In the genomic region with DNA sequence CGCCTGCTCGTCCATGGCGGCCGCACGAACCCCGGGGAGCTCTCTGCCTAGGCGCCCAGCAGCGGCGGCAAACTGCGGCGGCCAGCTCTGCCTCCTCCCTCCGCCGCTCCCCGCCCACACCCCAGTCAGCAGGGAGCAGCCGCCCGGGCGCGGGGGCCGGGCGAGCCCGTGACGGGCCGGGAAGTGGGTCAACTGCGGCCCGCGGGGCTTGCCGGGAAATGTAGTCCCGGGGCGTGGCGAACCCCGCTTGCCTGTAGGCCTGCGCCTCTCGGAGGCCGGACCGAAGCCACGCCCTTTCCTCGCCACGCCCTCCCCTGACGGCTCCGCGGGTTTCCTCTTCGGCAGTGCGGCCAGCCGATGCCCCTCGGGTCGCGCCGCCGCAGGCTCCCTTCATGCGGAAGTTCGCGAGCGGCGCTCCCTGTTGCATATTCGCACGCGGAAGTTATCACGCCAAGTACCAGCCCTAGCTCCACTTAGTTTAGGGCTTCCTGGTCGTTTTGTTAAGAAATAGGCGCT, we compare ENCODE assay signal across 8 mouse cellular contexts. TPM values are rescaled to one million over a fixed set of nuclear protein-coding genes. Genes with fewer than 3 reads are reported as not detected.
A peak's percentile ranks its signal among the peaks of the same experiment; 100 is the strongest.
DNase-seq lines count a peak whose midpoint lies in the region; ATAC-seq lines count a peak whose summit lies in the region.

No protein-coding gene starts in this region.

- no peaks in the 10 kb centered on the region for H3K9me3 ChIP-seq in heart, embryonic 14.5 days (ENCODE audit: control insufficient read depth, low read length)
- H3K9me3 ChIP-seq in liver, embryonic 13.5 days (replicated peaks) = no peaks in the 10 kb centered on the region
- H3K9me3 ChIP-seq in stomach, embryonic 16.5 days (replicated peaks; ENCODE audit: control insufficient read depth, low read length) = no peaks in the 10 kb centered on the region

- peak overlapping the region; percentile 86 to 97 for H3K27ac ChIP-seq in heart, embryonic 14.5 days (replicated peaks in 1 of 2; ENCODE audit: control insufficient read depth in 1 of 2, insufficient read depth in 1 of 2, low read depth in 2 of 2, low read length in 2 of 2)
- H3K27ac ChIP-seq in liver, embryonic 13.5 days = peak overlapping the region; percentile 94
- peak overlapping the region; percentile 96 for H3K27ac ChIP-seq in stomach, embryonic 16.5 days (ENCODE audit: low read length)

- H3K4me2 ChIP-seq in heart, embryonic 14.5 days (ENCODE audit: low read length) = peak overlapping the region; percentile 85
- H3K4me2 ChIP-seq in liver, embryonic 13.5 days = peak overlapping the region; percentile 91
- H3K4me2 ChIP-seq in stomach, embryonic 16.5 days (ENCODE audit: low read depth, low read length) = peak overlapping the region; percentile 91

- under 1% methylated on average over 53 of the region's 60 CpGs for WGBS in heart, embryonic 14.5 days
- under 1% methylated on average over 60 of the region's 60 CpGs for WGBS in liver, embryonic 13.5 days (ENCODE audit: insufficient replicate concordance)
- WGBS in stomach, embryonic 16.5 days = 0% methylated on average over 58 of the region's 60 CpGs

- H3K9ac ChIP-seq in heart, embryonic 14.5 days (ENCODE audit: low read length) = peak overlapping the region; percentile 98
- H3K9ac ChIP-seq in liver, embryonic 13.5 days = peak overlapping the region; percentile 94
- peak overlapping the region; percentile 93 for H3K9ac ChIP-seq in stomach, embryonic 16.5 days (ENCODE audit: low read length)

- peaks cover 3% of the 10 kb centered on the region; the same call in 1 of the 2 replicates for H3K36me3 ChIP-seq in heart, embryonic 14.5 days (ENCODE audit: control insufficient read depth, insufficient read depth, low read length)
- H3K36me3 ChIP-seq in liver, embryonic 13.5 days = no peaks in the 10 kb centered on the region
- no peaks in the 10 kb centered on the region for H3K36me3 ChIP-seq in stomach, embryonic 16.5 days (ENCODE audit: control insufficient read depth, insufficient read depth, low read length)

- peak; percentile 99 for DNase-seq in CD4-positive helper T cell, adult 2 months (ENCODE audit: low read depth, low spot score)
- DNase-seq in brain, embryonic 18.5 days (ENCODE audit: low read depth, low spot score) = peak; percentile 87
- peak; percentile 100 for DNase-seq in kidney, postnatal 14 days
- DNase-seq in liver, embryonic 13.5 days = peak; percentile 100
- DNase-seq in neural tube, embryonic 10.5 days (ENCODE audit: extremely low spot score, low spot score) = peak; percentile 99

- peak overlapping the region; percentile 70 to 95 for H3K4me3 ChIP-seq in heart, embryonic 14.5 days (ENCODE audit: control insufficient read depth in 1 of 2, insufficient read depth in 1 of 2, low read depth in 1 of 2, low read length in 2 of 2)
- H3K4me3 ChIP-seq in liver, embryonic 13.5 days (replicated peaks) = peak overlapping the region; percentile 94
- H3K4me3 ChIP-seq in stomach, embryonic 16.5 days (replicated peaks; ENCODE audit: low read length) = peak overlapping the region; percentile 80

- H3K4me1 ChIP-seq in heart, embryonic 14.5 days (ENCODE audit: control insufficient read depth in 2 of 2, insufficient read depth in 2 of 2, low read length in 2 of 2) = peaks cover 3 to 33% of the 10 kb centered on the region in 2 experiments
- peaks cover 24% of the 10 kb centered on the region for H3K4me1 ChIP-seq in liver, embryonic 13.5 days (replicated peaks)
- H3K4me1 ChIP-seq in stomach, embryonic 16.5 days (ENCODE audit: control insufficient read depth, insufficient read depth, low read length) = peaks cover 15% of the 10 kb centered on the region

- no peaks in the 10 kb centered on the region for H3K27me3 ChIP-seq in heart, embryonic 14.5 days (ENCODE audit: control insufficient read depth, insufficient read depth, low read length)
- no peaks in the 10 kb centered on the region for H3K27me3 ChIP-seq in liver, embryonic 13.5 days
- no peaks in the 10 kb centered on the region for H3K27me3 ChIP-seq in stomach, embryonic 16.5 days (ENCODE audit: control insufficient read depth, insufficient read depth, low read length)

- peak; percentile 96 for ATAC-seq in erythroid progenitor cell, adult 5-6 weeks (replicated peaks; ENCODE audit: low FRiP score, poor library complexity, severe bottlenecking)
- peak; percentile 100 for ATAC-seq in heart, embryonic 14.5 days (ENCODE audit: insufficient number of reproducible peaks, insufficient read depth, low FRiP score, low read depth)
- peak; percentile 98 for ATAC-seq in liver, embryonic 13.5 days (ENCODE audit: low read depth)
- peak; percentile 100 for ATAC-seq in stomach, embryonic 16.5 days (ENCODE audit: insufficient read depth, low FRiP score)

RNA-seq across cellular contexts. Expression of gene Strn, which starts 0.5 kb away (rescaled TPM):
- 11.2 and 13.0 TPM in 2 replicates for total RNA-seq in erythroid progenitor cell, adult 5-6 weeks (2015; ENCODE audit: low replicate concordance)
- 19.7 and 20.7 TPM in 2 replicates for total RNA-seq in erythroid progenitor cell, adult 5-6 weeks (2017; ENCODE audit: low replicate concordance)
- 21.6 and 23.3 TPM in 2 replicates for polyA plus RNA-seq in heart, embryonic 14.5 days (2014; fragmentation: Nextera tagmentation; extraction: Ambion mirVana)
- 2.3 and 2.8 TPM in 2 replicates for polyA plus RNA-seq in liver, embryonic 13.5 days (2015; fragmentation: Nextera tagmentation; extraction: Ambion mirVana)
- 6.2 and 6.6 TPM in 2 replicates for polyA plus RNA-seq in stomach, embryonic 16.5 days (2015; fragmentation: Nextera tagmentation; extraction: Ambion mirVana)

Comparison
In these comparisons a context has a peak if more than half of its experiments do, and no peak if none do; other contexts are left out.
1. Peak in every context shown above with its lines: DNase-seq, ATAC-seq, H3K4me3 ChIP-seq and H3K27ac ChIP-seq.